Mouse (Mus musculus): ENCODE results near the gene Cwc22.

Gene Cwc22

DNA sequence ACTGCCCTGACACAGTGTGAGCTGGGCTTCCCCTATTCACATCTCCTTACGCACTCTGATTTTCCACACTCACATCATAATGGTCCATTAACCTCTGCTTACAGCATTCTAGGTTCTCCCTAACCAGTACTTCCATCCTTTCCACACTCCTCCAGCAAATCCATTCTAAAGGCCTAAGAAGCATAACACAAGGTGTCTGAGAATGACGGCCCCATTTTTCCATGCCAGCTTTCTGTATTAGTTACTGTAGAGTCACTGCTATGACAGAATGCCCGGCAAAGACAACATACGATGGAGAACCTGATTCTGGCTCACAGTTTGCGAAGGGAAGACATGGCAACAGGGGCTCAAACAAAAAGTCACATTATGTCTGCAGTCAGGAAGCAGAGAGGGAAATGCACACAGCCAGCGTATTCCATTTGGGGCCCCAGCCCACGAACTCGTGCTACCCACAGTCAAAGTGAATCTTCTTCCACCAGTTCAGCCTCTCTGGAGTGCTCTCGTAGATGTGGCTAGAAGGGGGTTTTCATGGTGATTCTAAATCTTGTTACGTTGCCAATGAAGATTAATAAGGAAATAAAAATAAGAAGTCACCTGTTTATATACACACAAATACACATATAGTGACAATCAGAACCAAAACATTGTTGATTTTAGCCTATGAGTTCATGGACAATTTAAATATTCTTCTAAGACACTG lies 68.9 kb downstream of the Cwc22 start:
- intact Hi-C loops (cut with DNase I) = no loop called here

DNA sequence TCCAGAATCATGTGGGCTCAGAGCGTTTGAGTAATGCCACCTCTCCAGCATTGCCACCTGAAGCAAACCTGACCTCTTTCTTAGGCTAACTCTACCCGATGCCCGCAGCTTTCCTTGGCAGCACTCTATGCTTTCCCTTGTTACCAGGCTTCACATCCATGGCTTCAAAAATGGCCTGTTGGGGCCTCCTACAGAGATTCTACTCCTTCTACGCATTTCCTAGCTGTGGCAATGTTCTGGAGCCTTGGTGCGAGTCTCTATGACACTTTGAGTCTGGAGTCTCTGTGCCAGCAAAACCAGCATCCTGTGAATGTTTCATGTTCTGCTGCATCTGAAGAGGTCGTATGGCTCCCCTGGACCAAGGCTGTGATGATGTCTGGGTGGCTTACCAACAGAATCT lies 69.8 kb downstream of the Cwc22 start:
- intact Hi-C loops (cut with DNase I) = no loop called here

DNA sequence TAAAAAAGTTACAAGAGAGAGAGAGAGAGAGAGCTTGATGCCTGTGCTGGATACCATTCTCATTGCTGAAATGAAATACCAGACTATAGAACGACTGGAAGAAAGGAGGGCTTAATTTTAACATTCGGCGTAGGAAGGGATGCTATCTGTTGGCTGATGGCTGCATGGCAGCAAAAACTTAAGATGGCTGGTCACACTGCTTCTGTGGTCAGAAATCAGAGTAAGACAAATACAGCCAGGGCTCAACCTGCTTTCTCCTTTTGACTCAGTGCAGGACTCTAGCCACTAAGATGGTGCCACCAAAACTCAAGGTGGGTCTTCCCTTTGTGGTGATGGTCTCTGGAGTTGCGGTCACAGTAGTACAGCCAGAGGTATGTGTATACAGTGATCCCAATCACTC lies 70.7 kb downstream of the Cwc22 start:
- intact Hi-C loops (cut with DNase I) = no loop called here

DNA sequence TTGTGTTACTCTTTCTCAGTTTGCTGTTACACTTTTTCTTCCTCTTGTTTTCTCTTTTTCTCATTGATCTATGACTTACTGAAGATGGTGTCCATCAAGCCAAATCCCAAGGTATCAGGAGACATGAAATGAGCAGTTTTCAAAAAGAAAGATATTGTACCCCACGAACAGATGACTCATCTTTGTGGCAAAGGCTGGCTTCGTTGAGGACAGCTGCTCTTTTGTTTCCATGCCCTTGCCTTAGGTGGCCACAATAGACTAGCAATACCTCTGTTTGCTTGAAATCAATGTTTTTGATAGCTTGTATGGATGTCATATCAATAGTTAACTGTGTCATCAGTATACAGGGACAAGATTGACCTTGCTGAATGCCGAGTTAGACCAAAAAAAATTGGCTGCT lies 71.5 kb downstream of the Cwc22 start:
- intact Hi-C loops (cut with DNase I) = loop anchor here (5.0 kb wide), 1 partner anchor 153 kb away; no protein-coding TSS in a partner anchor

DNA sequence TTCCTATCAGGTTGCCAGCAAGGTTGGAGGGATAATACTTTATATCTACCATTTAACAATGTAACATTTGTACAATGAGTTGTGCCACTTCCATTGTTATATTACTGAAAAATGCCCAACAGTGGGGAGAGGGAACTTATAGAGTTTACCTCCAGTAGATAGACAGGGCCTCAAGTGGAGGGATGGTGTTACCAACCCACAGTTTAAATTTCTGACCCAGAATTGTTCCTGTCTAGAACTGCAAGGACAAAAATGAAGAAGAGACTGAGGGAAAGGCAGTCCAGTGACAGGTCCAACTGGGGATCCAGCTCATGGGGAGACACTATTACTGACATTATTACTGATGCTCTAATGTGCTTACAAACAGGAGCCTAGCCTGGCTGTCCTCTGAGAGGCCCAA lies 72.4 kb downstream of the Cwc22 start:
- intact Hi-C loops (cut with DNase I) = loop anchor here (5.0 kb wide), 1 partner anchor 153 kb away; no protein-coding TSS in a partner anchor

DNA sequence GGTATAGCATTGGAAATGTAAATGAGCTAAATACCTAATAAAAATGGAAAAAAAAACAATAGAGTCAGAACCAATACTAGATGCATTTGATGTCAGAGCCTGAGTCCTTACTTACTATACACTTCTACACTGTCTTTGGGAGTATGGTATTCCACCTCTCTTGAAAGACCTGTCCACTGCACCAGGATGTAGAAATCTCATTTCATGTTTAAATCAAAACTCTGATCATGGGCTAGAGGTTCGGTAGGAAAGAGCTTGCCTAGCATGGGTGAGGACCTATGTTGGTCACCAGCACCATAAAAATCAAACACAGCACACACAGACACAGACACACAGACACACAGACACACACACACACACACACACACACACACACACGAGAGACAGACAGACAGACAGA lies 73.5 kb downstream of the Cwc22 start:
- intact Hi-C loops (cut with DNase I) = loop anchor here (5.0 kb wide), 1 partner anchor 155 kb away; no protein-coding TSS in a partner anchor

DNA sequence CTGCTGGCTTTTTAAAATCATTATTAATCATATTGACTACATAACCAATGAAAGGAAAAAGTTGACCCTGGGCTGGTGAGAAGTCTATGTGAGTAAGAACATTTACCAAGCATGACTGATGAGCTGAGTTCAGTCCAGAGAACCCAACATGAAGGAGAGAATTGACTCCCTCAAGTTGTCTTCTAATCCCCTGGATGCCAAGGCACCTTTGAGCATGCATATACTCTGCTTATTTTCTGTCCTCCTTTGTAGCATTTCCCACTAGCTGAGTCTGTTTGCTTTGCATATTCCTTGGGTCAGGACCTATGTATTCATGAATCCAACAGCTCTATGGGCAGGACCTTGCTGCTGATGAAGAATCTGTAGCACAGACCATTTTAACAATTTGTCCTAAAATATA lies 75.0 kb downstream of the Cwc22 start:
- intact Hi-C loops (cut with DNase I) = loop anchor here (5.0 kb wide), 1 partner anchor 156 kb away; no protein-coding TSS in a partner anchor

DNA sequence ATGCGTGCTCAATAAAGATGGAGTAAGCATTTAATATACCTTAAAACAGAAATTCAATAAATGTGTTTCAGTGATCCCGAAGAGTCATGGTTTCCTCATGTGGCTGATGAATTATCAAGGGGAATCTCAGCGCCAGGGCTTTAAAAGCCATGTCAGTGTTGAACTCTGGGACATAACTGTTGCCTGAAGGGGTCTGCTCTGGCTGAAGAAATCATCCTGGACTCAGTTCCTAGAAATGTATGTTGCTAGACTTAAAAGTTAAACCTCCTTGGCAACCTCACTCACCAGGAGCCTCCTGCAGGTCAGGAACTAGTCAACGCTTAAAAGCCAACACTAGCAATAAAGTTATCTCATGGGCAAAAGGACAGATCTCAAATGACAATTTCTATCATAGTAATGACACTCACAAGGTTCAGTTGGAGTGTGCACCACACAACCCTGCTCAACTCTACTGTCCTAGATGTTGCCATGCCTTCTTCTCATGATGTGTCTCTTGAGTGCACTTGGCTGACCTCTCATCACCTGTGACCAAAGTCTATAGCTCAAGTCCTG lies 76.4 kb downstream of the Cwc22 start:
- intact Hi-C loops (cut with DNase I) = loop anchor here (5.0 kb wide), 1 partner anchor 157 kb away; no protein-coding TSS in a partner anchor

DNA sequence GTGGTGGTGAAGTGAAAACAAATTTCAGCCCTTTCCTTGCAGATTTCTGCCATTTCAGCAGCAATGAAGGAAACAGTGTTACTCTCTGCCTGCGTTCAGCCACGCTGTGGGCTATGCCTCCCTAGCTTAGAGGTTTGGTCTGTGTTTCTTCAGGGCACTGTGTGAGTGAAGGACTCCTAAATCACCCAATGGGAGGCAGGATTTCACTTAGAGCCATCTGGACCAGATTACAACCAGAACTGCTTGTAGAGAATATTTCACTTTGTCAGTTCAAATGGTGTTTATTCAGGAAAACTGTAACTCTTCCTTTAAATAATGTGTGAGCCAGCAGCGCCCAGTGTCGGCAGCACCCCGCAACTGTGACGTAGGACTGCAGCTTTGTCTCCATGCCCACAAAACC lies 82.2 kb downstream of the Cwc22 start:
- intact Hi-C loops (cut with DNase I) = no loop called here

DNA sequence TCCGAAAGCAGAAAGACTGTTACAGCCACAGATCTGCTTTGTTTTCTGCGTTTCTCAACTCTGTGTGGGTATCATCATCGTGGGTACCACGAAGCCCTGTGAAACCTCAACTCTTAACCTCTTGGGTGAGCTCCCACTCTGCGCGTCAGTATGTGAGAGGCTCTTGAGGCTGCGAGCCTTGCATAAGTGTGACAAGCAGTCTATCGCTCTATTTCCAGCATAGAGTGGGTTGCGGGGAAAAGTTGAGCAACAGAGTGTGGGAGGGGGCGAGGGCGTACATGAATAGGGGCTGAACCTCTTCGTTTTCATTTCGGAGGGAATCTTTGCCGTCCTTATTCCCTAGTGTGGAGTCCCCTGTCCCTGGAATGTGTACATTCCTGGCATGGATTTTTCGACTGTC lies 82.7 kb downstream of the Cwc22 start:
- intact Hi-C loops (cut with DNase I) = no loop called here

DNA sequence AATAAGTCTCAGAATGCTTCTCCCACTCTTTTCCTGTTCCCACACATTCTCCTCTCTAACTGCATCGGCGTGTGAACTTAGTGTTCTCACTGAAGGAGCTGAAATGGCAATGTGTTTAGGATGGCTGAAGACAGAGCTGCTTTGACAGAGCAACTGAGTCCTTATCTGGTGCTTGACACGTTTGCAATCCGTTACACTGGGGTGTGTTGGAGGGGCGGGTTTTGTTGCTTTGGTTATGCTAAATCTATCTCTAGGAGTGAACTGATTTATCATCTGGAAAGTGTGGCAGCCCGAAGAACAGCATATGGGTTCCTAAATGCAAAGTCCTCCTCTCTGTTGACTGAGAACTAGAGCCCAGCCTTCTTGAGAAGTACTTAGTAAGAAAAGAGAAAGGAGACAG lies 104.7 kb downstream of the Cwc22 start:
- intact Hi-C loops (cut with DNase I) = no loop called here

DNA sequence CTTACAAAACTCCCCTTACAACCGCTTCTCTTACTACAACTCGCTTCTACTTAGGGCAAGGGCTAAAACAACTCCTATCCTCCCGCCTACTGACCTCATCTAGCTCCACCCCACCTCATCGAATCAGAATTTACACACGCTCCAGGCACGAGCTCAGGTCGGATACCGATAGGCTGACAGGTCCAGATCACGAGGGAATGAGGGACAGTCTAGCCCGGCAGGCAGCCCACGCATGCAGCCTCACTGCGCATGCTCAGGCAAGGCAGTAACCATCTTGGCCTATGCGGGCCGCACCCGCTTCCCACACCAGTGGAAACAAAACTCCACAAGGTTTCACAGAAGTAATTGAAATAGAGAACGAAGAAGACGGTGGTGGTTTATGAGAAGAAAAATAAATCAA lies 106.6 kb downstream of the Cwc22 start:
- intact Hi-C loops (cut with DNase I) = no loop called here

DNA sequence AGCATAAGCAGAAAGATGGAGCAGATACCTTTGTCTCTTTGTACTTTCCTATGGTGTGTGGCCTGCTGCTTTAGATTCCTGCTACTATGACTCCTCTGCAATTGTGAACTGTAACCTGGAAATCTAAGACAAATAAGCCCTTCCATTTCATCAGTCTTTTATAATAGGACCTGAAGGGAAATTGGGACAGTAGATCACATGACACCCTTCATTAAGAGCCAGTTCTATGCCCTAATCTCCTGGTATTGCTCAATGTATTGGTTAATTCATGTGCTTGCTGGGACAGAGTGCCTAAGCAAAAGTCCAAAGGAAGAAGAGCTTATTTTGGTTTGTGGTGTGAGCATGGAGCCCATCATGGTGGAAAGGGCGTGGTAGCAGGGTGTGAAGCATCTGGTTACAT lies 107.5 kb downstream of the Cwc22 start:
- intact Hi-C loops (cut with DNase I) = no loop called here

DNA sequence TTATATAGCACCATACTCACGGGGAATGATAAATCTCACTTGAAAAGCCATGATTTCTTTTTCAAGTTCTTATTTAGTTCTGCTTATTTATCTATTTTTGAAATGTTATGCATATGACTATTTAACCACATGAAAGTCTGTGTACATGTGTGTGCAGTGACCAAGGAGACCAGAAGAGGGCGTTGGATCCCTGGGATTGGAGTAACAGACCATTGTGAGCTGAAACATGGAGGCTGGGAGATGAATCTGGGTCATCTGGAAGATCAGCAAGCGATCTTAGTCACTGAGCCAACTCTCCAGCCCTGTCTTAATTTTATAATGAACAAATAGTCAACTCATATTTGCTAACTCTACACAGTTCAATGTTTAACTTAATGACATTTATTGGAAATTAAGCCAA lies 110.4 kb downstream of the Cwc22 start:
- intact Hi-C loops (cut with DNase I) = no loop called here

All from adrenal gland (tissue).